Mouse (Mus musculus) CH12.LX (cell line): ENCODE data around the gene Nle1.

Source experiments
- CTCF ChIP-seq, 2 experiments: IDR thresholded peaks in 1 of 2; conservative IDR thresholded peaks in 1 of 2; 2 replicates each; pipeline ENCODE4 v1.5.1; 2011 to 2012; ENCODE audit warnings: low read depth in 2 of 2, low read length in 2 of 2, improper control_type of control experiment in 1 of 2, inconsistent platforms in 1 of 2, mild to moderate bottlenecking in 1 of 2, moderate library complexity in 1 of 2
- MAX ChIP-seq: IDR thresholded peaks from 2 replicates; pipeline ENCODE4 v1.6.1; 2011; ENCODE audit warnings: low read length, improper control_type of control experiment
- POLR2AphosphoS2 ChIP-seq: IDR thresholded peaks from 2 replicates; pipeline ENCODE4 v1.6.1; 2011; ENCODE audit warnings: low read depth, low read length, improper control_type of control experiment
- USF1 ChIP-seq: IDR thresholded peaks from 2 replicates; pipeline ENCODE4 v1.6.1; 2014; ENCODE audit warnings: low read depth, mild to moderate bottlenecking, inconsistent platforms, low read length, improper control_type of control experiment

DNA sequence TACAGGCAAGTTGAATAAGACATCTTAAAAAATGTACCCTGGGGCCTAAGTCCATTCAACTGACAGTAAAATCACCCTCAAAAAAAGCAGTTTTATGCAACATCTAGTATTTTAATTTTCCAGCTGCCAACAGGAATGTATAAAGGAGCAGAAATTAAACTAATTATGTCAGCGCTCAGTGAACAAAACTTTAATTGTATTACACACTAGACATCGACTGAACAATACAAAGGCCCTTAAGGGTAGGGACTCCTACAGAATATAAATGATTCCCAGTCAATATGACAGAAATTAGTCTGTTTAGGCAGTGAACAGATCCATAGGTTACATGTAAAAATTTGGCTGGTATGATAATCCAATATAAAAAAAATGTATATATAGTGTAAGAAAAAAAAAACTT lies 45.2 kb downstream of the Nle1 start:
- no peak for TF ChIP-seq CTCF (conservative IDR thresholded peaks at IDR 0.05 in 1 of 2, IDR thresholded peaks at IDR 0.05 in 1 of 2; ENCODE audit: low read depth in 2 of 2, low read length in 2 of 2)
- TF ChIP-seq USF1 = no peak
- TF ChIP-seq MAX = no peak
- no peak for TF ChIP-seq POLR2AphosphoS2
